Mouse (Mus musculus) liver, postnatal 0 days (tissue): ENCODE results near the gene Gm8947. TPM values are rescaled to one million over a fixed set of nuclear protein-coding genes. Genes with fewer than 3 reads are reported as not detected.

Source experiments
- ATAC-seq: fragments of 200-750 bp; cut with Nextera tagmentation; 2 replicates; pipeline ENCODE4 v1.8.0; 2017; ENCODE audit warnings: mild to moderate bottlenecking, moderate library complexity
- DNase-seq: peaks from one replicate; pipeline ENCODE4 v3.0.0-alpha.2; 2016
- H3K27ac ChIP-seq: fragments of 300-500 bp; sonication (generic); 2 replicates; pipeline ENCODE4 v1.5.1; 2014; ENCODE audit warnings: antibody characterized with exemption, moderate library complexity, mild to moderate bottlenecking, low read depth
- H3K27me3 ChIP-seq: fragments of 300-500 bp; sonication (generic); 2 replicates; pipeline ENCODE4 v1.6.1; 2014; ENCODE audit warnings: low read length, control low read depth, mixed read lengths; ENCODE audit not compliant: insufficient read depth
- H3K36me3 ChIP-seq: fragments of 300-500 bp; sonication (generic); replicated peaks from 2 replicates; pipeline ENCODE4 v1.6.1; 2014; ENCODE audit warnings: mild to moderate bottlenecking, control low read depth, low read length, moderate library complexity, mixed read lengths; ENCODE audit not compliant: insufficient read depth
- H3K4me1 ChIP-seq: fragments of 300-500 bp; sonication (generic); 2 replicates; pipeline ENCODE4 v1.6.1; 2014; ENCODE audit warnings: antibody characterized with exemption, mild to moderate bottlenecking, control low read depth; ENCODE audit not compliant: insufficient read depth
- H3K4me2 ChIP-seq: fragments of 300-500 bp; sonication (generic); 2 replicates; pipeline ENCODE4 v1.6.1; 2014; ENCODE audit warnings: low read depth, mild to moderate bottlenecking, low read length, moderate library complexity, mixed read lengths
- H3K4me3 ChIP-seq: fragments of 300-500 bp; sonication (generic); 2 replicates; pipeline ENCODE4 v1.5.1; 2014; ENCODE audit warnings: low read depth, low read length
- H3K9ac ChIP-seq: fragments of 300-500 bp; sonication (generic); replicated peaks from 2 replicates; pipeline ENCODE4 v1.6.1; 2014; ENCODE audit warnings: mild to moderate bottlenecking, moderate library complexity
- H3K9me3 ChIP-seq: fragments of 300-500 bp; sonication (generic); 2 replicates; pipeline ENCODE4 v1.6.1; 2016; ENCODE audit warnings: mild to moderate bottlenecking, control low read depth, low read length, mixed read lengths
- CTCF ChIP-seq: sonication (generic); IDR thresholded peaks from 2 replicates; pipeline ENCODE4 v1.5.1; 2016; ENCODE audit warnings: antibody characterized with exemption, low read depth
- EP300 ChIP-seq: IDR thresholded peaks from 2 replicates; pipeline ENCODE4 v1.6.1; 2016; ENCODE audit warnings: antibody characterized with exemption, low read depth, mild to moderate bottlenecking
- WGBS: fragments of 180-500 bp; shearing (Covaris S2); extraction: QIAGEN DNeasy Blood & Tissue Kit; methylation state at CpG from one replicate; pipeline ENCODE4 v1.1.7; 2014; ENCODE audit not compliant: insufficient replicate concordance; 5-methylcytosine and 5-hydroxymethylcytosine counted together
- polyA plus RNA-seq: library from polyadenylated mRNA; unstranded; fragments of >200 nt; fragmentation: Nextera tagmentation; extraction: Ambion mirVana; gene quantifications from 2 replicates; pipeline ENCODE4 v1.2.1, GENCODE M21; 2015

Gene Gm8947
- polyA plus RNA-seq, 1 experiment from 2014 or later = 0.28 TPM

DNA sequence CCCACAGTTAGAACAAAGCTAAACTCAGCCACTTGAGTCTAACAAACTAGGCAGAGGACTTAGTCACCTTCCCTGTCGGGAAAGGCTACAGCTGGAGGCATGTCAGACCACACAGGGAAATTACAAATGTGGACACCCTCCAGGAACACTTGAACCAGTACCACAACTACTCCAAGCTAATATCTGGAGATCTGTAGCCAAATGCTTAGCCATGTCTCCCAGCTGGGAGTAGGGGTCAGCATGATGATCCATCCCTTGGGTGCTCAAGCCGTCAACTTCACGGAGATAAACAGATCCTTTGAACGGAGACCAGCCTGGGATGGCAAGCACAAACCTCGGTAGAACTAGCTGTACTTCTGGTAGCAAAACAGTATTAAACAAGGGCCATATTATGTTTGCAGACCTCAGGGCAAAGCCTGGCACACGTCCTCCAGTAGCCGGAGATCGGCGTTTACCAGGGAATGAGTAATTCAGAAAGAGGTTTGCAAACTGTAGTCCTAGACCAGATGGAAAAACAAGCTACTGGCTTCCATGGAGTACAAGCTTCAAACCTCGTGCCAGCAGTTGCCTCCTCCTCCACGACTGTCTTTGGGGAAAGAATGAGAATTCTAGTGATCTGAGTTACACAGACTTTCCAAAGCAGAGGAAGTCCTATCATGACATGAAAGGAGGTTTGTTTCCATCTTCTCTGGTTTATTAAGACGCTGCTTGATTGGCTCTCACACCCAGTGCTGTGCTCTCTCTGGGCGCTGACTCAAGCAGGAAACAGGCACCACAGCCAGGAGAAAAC lies 44.2 kb downstream of the Gm8947 start:
- ATAC-seq (no peak), DNase-seq (no peak)
- H3K9me3 ChIP-seq = no peaks in the 10 kb centered on the region
- no peak overlapping the region for H3K4me3 ChIP-seq
- no peak overlapping the region for H3K27ac ChIP-seq
- no peak for TF ChIP-seq EP300
- TF ChIP-seq CTCF = no peak
- H3K4me2 ChIP-seq = no peak overlapping the region
- H3K4me1 ChIP-seq = no peaks in the 10 kb centered on the region
- WGBS = 61% methylated on average over 13 of the region's 13 CpGs
- H3K27me3 ChIP-seq = no peaks in the 10 kb centered on the region
- H3K9ac ChIP-seq = no peak overlapping the region
- no peaks in the 10 kb centered on the region for H3K36me3 ChIP-seq

DNA sequence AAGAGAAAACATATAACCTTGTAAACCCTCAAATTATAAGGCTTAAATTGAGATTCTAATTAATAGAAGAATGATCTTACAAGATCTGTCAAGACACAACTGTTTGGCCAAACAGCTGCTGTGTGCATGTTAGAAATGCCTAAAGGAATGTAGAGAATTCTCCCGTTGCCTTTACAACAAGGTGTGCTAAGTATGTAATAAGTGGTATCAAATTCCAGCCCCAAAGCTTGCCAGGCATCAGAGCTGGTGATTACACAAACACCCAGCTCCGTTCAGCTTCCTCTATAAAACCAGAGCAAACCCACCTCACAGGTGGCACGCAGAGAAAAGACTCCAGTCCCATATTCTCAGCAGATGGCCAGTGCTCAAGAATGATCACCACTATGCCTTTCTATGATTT lies 45.6 kb downstream of the Gm8947 start:
- ATAC-seq = no peak

DNA sequence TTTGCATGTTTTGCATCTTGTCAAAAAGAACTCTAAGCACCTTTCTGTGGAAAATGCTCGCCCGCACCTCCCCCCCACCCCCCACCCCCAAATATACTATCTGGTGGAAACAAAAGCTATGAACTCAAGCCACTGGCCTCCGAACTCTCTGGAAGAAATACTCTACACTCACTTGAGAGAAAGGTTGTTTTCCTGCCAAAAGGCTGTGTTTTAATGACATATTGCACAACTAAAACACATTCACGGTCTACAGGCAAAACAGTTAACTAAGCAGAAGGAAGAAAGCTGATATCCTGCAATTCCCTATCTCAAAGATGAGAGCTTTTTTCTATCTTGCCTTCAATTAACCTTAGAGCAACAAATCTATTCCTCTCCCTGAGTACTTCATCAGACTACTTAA lies 51.2 kb downstream of the Gm8947 start:
- Histone ChIP-seq H3K27ac (no peak overlapping the region), H3K27me3 (no peaks in the 10 kb centered on the region), H3K36me3 (no peaks in the 10 kb centered on the region), H3K4me3 (no peak overlapping the region), H3K4me2 (no peak overlapping the region), H3K9me3 (no peaks in the 10 kb centered on the region), H3K4me1 (peaks cover 16% of the 10 kb centered on the region; the same call in 1 of the 2 replicates), H3K9ac (no peak overlapping the region)
- DNase-seq (no peak), ATAC-seq (no peak)
- 68% methylated on average over 4 of the region's 4 CpGs for WGBS
- TF ChIP-seq CTCF (no peak), EP300 (no peak)

More for the DNA sequence above, 45.6 kb downstream of the Gm8947 start:
- Histone ChIP-seq H3K9me3 (no peaks in the 10 kb centered on the region), H3K27me3 (no peaks in the 10 kb centered on the region), H3K4me1 (no peaks in the 10 kb centered on the region), H3K27ac (no peak overlapping the region), H3K36me3 (no peaks in the 10 kb centered on the region), H3K9ac (no peak overlapping the region), H3K4me3 (no peak overlapping the region), H3K4me2 (no peak overlapping the region)
- TF ChIP-seq CTCF (no peak), EP300 (no peak)
- no peak for DNase-seq
- 78% methylated on average over 3 of the region's 3 CpGs for WGBS

Other genes with a start within 250 kb of the Gm8947 start
- gene Hmcn1, start 198.9 kb upstream of the Gm8947 start, polyA plus RNA-seq = 2.4 and 2.8 TPM in 2 replicates
- 0.60 and 0.67 TPM in 2 replicates for gene Gm47985, start 9.8 kb upstream of the Gm8947 start, polyA plus RNA-seq
- gene Gm47995, start 6.1 kb downstream of the Gm8947 start, polyA plus RNA-seq = 0.26 and 0.31 TPM in 2 replicates
- 0.28 TPM in 1 of 2 replicates, not detected in the other for gene 3110040M04Rik, start 11.7 kb downstream of the Gm8947 start, polyA plus RNA-seq
- 0.12 and 0.20 TPM in 2 replicates for gene Gm47996, start 17.8 kb downstream of the Gm8947 start, polyA plus RNA-seq
- gene Ivns1abp, start 152.1 kb downstream of the Gm8947 start, polyA plus RNA-seq = 58.5 and 68.2 TPM in 2 replicates
- 17.2 and 20.6 TPM in 2 replicates for gene Swt1, start 236.1 kb downstream of the Gm8947 start, polyA plus RNA-seq
- gene Trmt1l, start 236.2 kb downstream of the Gm8947 start, polyA plus RNA-seq = 10.9 and 12.6 TPM in 2 replicates